Mouse (Mus musculus) CH12.LX (cell line): ENCODE data around the gene Tek.

ENCODE experiments used
- CTCF ChIP-seq, 2 experiments: IDR thresholded peaks in 1 of 2; conservative IDR thresholded peaks in 1 of 2; 2 replicates each; pipeline ENCODE4 v1.5.1; 2011 to 2012; ENCODE audit warnings: low read depth in 2 of 2, low read length in 2 of 2, improper control_type of control experiment in 1 of 2, inconsistent platforms in 1 of 2, mild to moderate bottlenecking in 1 of 2, moderate library complexity in 1 of 2
- E2F4 ChIP-seq: IDR thresholded peaks from 2 replicates; pipeline ENCODE4 v1.6.1; 2011; ENCODE audit warnings: low read depth, low read length, improper control_type of control experiment; ENCODE audit not compliant: insufficient replicate concordance
- EP300 ChIP-seq: IDR thresholded peaks from 2 replicates; pipeline ENCODE4 v1.6.1; 2011; ENCODE audit warnings: low read length, improper control_type of control experiment
- GABPA ChIP-seq: IDR thresholded peaks from 2 replicates; pipeline ENCODE4 v1.6.1; 2012; ENCODE audit warnings: low read depth, low read length, improper control_type of control experiment, inconsistent platforms; ENCODE audit not compliant: insufficient replicate concordance
- POLR2A ChIP-seq: IDR thresholded peaks from 2 replicates; pipeline ENCODE4 v1.6.1; 2011; ENCODE audit warnings: low read depth, mild to moderate bottlenecking, improper control_type of control experiment, low read length

DNA sequence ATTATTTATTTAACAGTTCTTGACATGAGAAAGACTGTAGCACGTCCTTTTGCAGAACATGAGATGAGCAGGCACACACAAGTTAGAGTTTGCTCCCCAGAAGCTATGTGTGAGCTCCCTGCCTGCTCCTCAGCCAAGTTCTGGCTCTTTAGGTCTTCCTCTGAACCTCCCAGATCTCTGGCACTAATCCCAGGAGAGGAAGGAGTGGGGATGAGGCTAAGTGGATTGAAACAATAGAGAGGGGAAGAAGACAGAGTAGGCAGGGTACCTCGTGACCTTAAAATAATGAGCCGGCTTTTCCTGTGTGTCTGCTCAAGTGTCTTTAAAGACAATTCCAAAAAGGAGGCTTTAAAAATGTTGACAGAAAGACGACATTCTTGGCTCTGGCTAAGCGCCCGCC lies 23.9 kb upstream of the Tek start:
- no peak for TF ChIP-seq CTCF (conservative IDR thresholded peaks at IDR 0.05 in 1 of 2, IDR thresholded peaks at IDR 0.05 in 1 of 2; ENCODE audit: low read depth in 2 of 2, low read length in 2 of 2)
- no peak for TF ChIP-seq POLR2A
- no peak for TF ChIP-seq E2F4
- no peak for TF ChIP-seq GABPA
- no peak for TF ChIP-seq EP300
